Mouse (Mus musculus) embryonic facial prominence, embryonic 15.5 days (tissue): ENCODE measurements at regions not wholly inside any gene's neighbourhood (a gene's known extent, or its start where the extent isn't known, plus 50 kb on each side); places are given as distances from the start of the nearest gene placed in this dataset.

ENCODE experiments used
- ATAC-seq: fragments of 200-750 bp; cut with Nextera tagmentation; 2 replicates; pipeline ENCODE4 v1.8.0; 2017; ENCODE audit warnings: low read depth, moderate TSS enrichment; ENCODE audit not compliant: insufficient number of reproducible peaks, low FRiP score, low TSS enrichment
- H3K27ac ChIP-seq: fragments of 300-500 bp; sonication (generic); replicated peaks from 2 replicates; pipeline ENCODE4 v1.5.1; 2015; ENCODE audit warnings: mild to moderate bottlenecking, inconsistent platforms
- H3K27me3 ChIP-seq: fragments of 300-500 bp; sonication (generic); 2 replicates; pipeline ENCODE4 v1.6.1; 2015; ENCODE audit warnings: inconsistent platforms
- H3K36me3 ChIP-seq: fragments of 300-500 bp; sonication (generic); 2 replicates; pipeline ENCODE4 v1.6.1; 2015; ENCODE audit warnings: mild to moderate bottlenecking, inconsistent platforms
- H3K4me1 ChIP-seq: fragments of 300-500 bp; sonication (generic); 2 replicates; pipeline ENCODE4 v1.6.1; 2015; ENCODE audit warnings: inconsistent platforms
- H3K4me2 ChIP-seq: fragments of 300-500 bp; sonication (generic); replicated peaks from 2 replicates; pipeline ENCODE4 v1.6.1; 2015; ENCODE audit warnings: mild to moderate bottlenecking, inconsistent platforms
- H3K4me3 ChIP-seq: fragments of 300-500 bp; sonication (generic); replicated peaks from 2 replicates; pipeline ENCODE4 v1.5.1; 2015; ENCODE audit warnings: mild to moderate bottlenecking, inconsistent platforms
- H3K9ac ChIP-seq: fragments of 300-500 bp; sonication (generic); 2 replicates; pipeline ENCODE4 v1.6.1; 2015; ENCODE audit warnings: inconsistent platforms
- H3K9me3 ChIP-seq: fragments of 300-500 bp; sonication (generic); replicated peaks from 2 replicates; pipeline ENCODE4 v1.6.1; 2016; ENCODE audit warnings: inconsistent platforms
- WGBS: fragments of 180-500 bp; shearing (Covaris S2); methylation state at CpG from one replicate; pipeline ENCODE4 v1.1.7; 2015; 5-methylcytosine and 5-hydroxymethylcytosine counted together

GRCm38 (mm10) chr19:14684669-14685068 is 86.8 kb upstream of the Tle4 start:
- H3K4me2 ChIP-seq = no peak overlapping the region
- H3K9me3 ChIP-seq = no peaks in the 10 kb centered on the region
- no peaks in the 10 kb centered on the region for H3K36me3 ChIP-seq
- H3K4me1 ChIP-seq = 0 out of 2 replicates have a peak, but pooled peaks cover 2% of the 10 kb centered on the region
- H3K27ac ChIP-seq = no peak overlapping the region
- H3K9ac ChIP-seq = no peak overlapping the region
- no peaks in the 10 kb centered on the region for H3K27me3 ChIP-seq
- WGBS = 41% methylated on average over 3 of the region's 3 CpGs
- ATAC-seq = no peak
- H3K4me3 ChIP-seq = no peak overlapping the region

GRCm38 (mm10) chr19:14681306-14681705 is 83.5 kb upstream of the Tle4 start:
- no peak for ATAC-seq
- WGBS = 63% methylated on average over 11 of the region's 11 CpGs
- Histone ChIP-seq H3K27me3 (no peaks in the 10 kb centered on the region), H3K9ac (no peak overlapping the region), H3K4me1 (0 out of 2 replicates have a peak, but pooled peaks cover 2% of the 10 kb centered on the region), H3K36me3 (no peaks in the 10 kb centered on the region), H3K9me3 (no peaks in the 10 kb centered on the region), H3K4me2 (no peak overlapping the region), H3K27ac (no peak overlapping the region), H3K4me3 (no peak overlapping the region)

GRCm38 (mm10) chr19:14679776-14680175 is 81.9 kb upstream of the Tle4 start:
- H3K27me3 ChIP-seq = no peaks in the 10 kb centered on the region

GRCm38 (mm10) chr19:14678584-14678983 is 80.7 kb upstream of the Tle4 start:
- Histone ChIP-seq H3K4me1 (no peaks in the 10 kb centered on the region), H3K27ac (no peak overlapping the region), H3K9me3 (no peaks in the 10 kb centered on the region), H3K9ac (no peak overlapping the region), H3K4me2 (no peak overlapping the region), H3K4me3 (no peak overlapping the region), H3K36me3 (no peaks in the 10 kb centered on the region), H3K27me3 (no peaks in the 10 kb centered on the region)
- 76% methylated on average over 4 of the region's 4 CpGs for WGBS
- ATAC-seq = no peak

More at GRCm38 (mm10) chr19:14679776-14680175, 81.9 kb upstream of the Tle4 start:
- Histone ChIP-seq H3K4me2 (no peak overlapping the region), H3K4me3 (no peak overlapping the region), H3K27ac (no peak overlapping the region), H3K9ac (no peak overlapping the region), H3K36me3 (no peaks in the 10 kb centered on the region), H3K4me1 (0 out of 2 replicates have a peak, but pooled peaks cover 2% of the 10 kb centered on the region), H3K9me3 (no peaks in the 10 kb centered on the region)
- ATAC-seq = no peak
- WGBS = 93% methylated on average over 2 of the region's 2 CpGs

- Histone ChIP-seq H3K4me3 (no peak overlapping the region), H3K27ac (no peak overlapping the region), H3K27me3 (no peaks in the 10 kb centered on the region), H3K9ac (no peak overlapping the region), H3K4me1 (no peaks in the 10 kb centered on the region), H3K9me3 (no peaks in the 10 kb centered on the region), H3K36me3 (no peaks in the 10 kb centered on the region), H3K4me2 (no peak overlapping the region)
- 58% methylated on average over 2 of the region's 2 CpGs for WGBS
- ATAC-seq = no peak
These were observed 79.1 kb upstream of the Tle4 start for GRCm38 (mm10) chr19:14676929-14677328.

GRCm38 (mm10) chr19:14670821-14671104 is 72.9 kb upstream of the Tle4 start:
- 0 out of 2 replicates have a peak, but pooled peaks cover 7% of the 10 kb centered on the region for H3K4me1 ChIP-seq
- no peak overlapping the region for H3K9ac ChIP-seq
- H3K27me3 ChIP-seq = no peaks in the 10 kb centered on the region
- H3K9me3 ChIP-seq = no peaks in the 10 kb centered on the region
- H3K4me2 ChIP-seq = peak overlapping the region; percentile 42; the same call in 1 of the 2 replicates
- H3K4me3 ChIP-seq = no peak overlapping the region
- H3K36me3 ChIP-seq = no peaks in the 10 kb centered on the region
- H3K27ac ChIP-seq = no peak overlapping the region
- no peak for ATAC-seq

- 9% methylated on average over 13 of the region's 13 CpGs for WGBS
- Histone ChIP-seq H3K4me1 (0 out of 2 replicates have a peak, but pooled peaks cover 7% of the 10 kb centered on the region), H3K27me3 (no peaks in the 10 kb centered on the region), H3K9me3 (no peaks in the 10 kb centered on the region), H3K4me3 (peak overlapping the region; percentile 18; the same call in 1 of the 2 replicates), H3K36me3 (no peaks in the 10 kb centered on the region), H3K9ac (no peak overlapping the region), H3K27ac (no peak overlapping the region), H3K4me2 (peak overlapping the region; percentile 42)
- ATAC-seq = no peak
These were observed 72.4 kb upstream of the Tle4 start for GRCm38 (mm10) chr19:14670078-14670820.

- Histone ChIP-seq H3K9me3 (no peaks in the 10 kb centered on the region), H3K27ac (no peak overlapping the region), H3K27me3 (no peaks in the 10 kb centered on the region), H3K4me1 (0 out of 2 replicates have a peak, but pooled peaks cover 7% of the 10 kb centered on the region), H3K4me2 (no peak overlapping the region), H3K4me3 (no peak overlapping the region), H3K9ac (no peak overlapping the region), H3K36me3 (no peaks in the 10 kb centered on the region)
- 84% methylated on average over 4 of the region's 4 CpGs for WGBS
- no peak for ATAC-seq
These were observed 70.8 kb upstream of the Tle4 start for GRCm38 (mm10) chr19:14668512-14669181.

GRCm38 (mm10) chr19:14664682-14665417 is 67.0 kb upstream of the Tle4 start:
- WGBS = 88% methylated on average over 3 of the region's 3 CpGs
- Histone ChIP-seq H3K27ac (no peak overlapping the region), H3K4me3 (no peak overlapping the region), H3K9me3 (no peaks in the 10 kb centered on the region), H3K27me3 (no peaks in the 10 kb centered on the region), H3K9ac (no peak overlapping the region), H3K4me2 (no peak overlapping the region), H3K36me3 (no peaks in the 10 kb centered on the region), H3K4me1 (no peaks in the 10 kb centered on the region)
- ATAC-seq = no peak

- Histone ChIP-seq H3K36me3 (no peaks in the 10 kb centered on the region), H3K9me3 (no peaks in the 10 kb centered on the region), H3K4me1 (no peaks in the 10 kb centered on the region), H3K27ac (no peak overlapping the region), H3K4me3 (no peak overlapping the region), H3K27me3 (no peaks in the 10 kb centered on the region), H3K4me2 (no peak overlapping the region), H3K9ac (no peak overlapping the region)
- ATAC-seq = no peak
- WGBS = 55% methylated on average over 2 of the region's 2 CpGs
These were observed 66.3 kb upstream of the Tle4 start for GRCm38 (mm10) chr19:14664096-14664586.

- ATAC-seq = no peak
- 67% methylated on average over 4 of the region's 4 CpGs for WGBS
- Histone ChIP-seq H3K9ac (no peak overlapping the region), H3K4me2 (no peak overlapping the region), H3K27ac (no peak overlapping the region), H3K4me3 (no peak overlapping the region), H3K4me1 (no peaks in the 10 kb centered on the region), H3K9me3 (no peaks in the 10 kb centered on the region), H3K36me3 (no peaks in the 10 kb centered on the region), H3K27me3 (no peaks in the 10 kb centered on the region)
These were observed 65.5 kb upstream of the Tle4 start for GRCm38 (mm10) chr19:14663350-14663749.
